Mouse (Mus musculus) myocyte (in vitro differentiated cells): ENCODE measurements around the gene Dlx2.

Experiments
- CEBPB ChIP-seq: IDR thresholded peaks from 2 replicates; pipeline ENCODE4 v1.6.1; 2011; ENCODE audit warnings: mild to moderate bottlenecking, moderate library complexity; ENCODE audit not compliant: poor library complexity, insufficient read depth, severe bottlenecking
- MAX ChIP-seq: IDR thresholded peaks from one replicate; pipeline ENCODE4 v1.6.1; 2011; ENCODE audit warnings: low read depth, mild to moderate bottlenecking, control low read depth
- MYOD1 ChIP-seq, 3 experiments: IDR thresholded peaks; one replicate each; pipeline ENCODE4 v1.6.1; 2011; ENCODE audit warnings: control low read depth in 2 of 3, low read depth in 2 of 3, mild to moderate bottlenecking in 2 of 3, moderate library complexity in 1 of 3; ENCODE audit not compliant: insufficient read length in 2 of 3, control insufficient read depth in 1 of 3
- MYOG ChIP-seq, 3 experiments: IDR thresholded peaks; one replicate each; pipeline ENCODE4 v1.6.1; 2011; ENCODE audit warnings: control low read depth in 2 of 3, low read depth in 2 of 3, mild to moderate bottlenecking in 2 of 3; ENCODE audit not compliant: insufficient read length in 2 of 3, control insufficient read depth in 1 of 3, insufficient read depth in 1 of 3
- POLR2A ChIP-seq: IDR thresholded peaks from one replicate; pipeline ENCODE4 v1.6.1; 2011; ENCODE audit warnings: low read depth, mild to moderate bottlenecking, control low read depth, moderate library complexity; ENCODE audit not compliant: insufficient read length
- POLR2AphosphoS2 ChIP-seq: IDR thresholded peaks from one replicate; pipeline ENCODE4 v1.6.1; 2011; ENCODE audit warnings: low read depth, control low read depth; ENCODE audit not compliant: insufficient read length
- TCF3 ChIP-seq: IDR thresholded peaks from one replicate; pipeline ENCODE4 v1.6.1; 2011; ENCODE audit warnings: low read depth, control low read depth; ENCODE audit not compliant: insufficient read length
- USF1 ChIP-seq: IDR thresholded peaks from one replicate; pipeline ENCODE4 v1.6.1; 2011; ENCODE audit warnings: low read depth, mild to moderate bottlenecking, control low read depth, moderate library complexity

- TF ChIP-seq CEBPB (no peak), POLR2A (no peak), MYOD1 (IDR thresholded peaks at IDR 0.05; ENCODE audit: control insufficient read depth in 1 of 3, insufficient read length in 2 of 3, low read depth in 2 of 3) (no peak), USF1 (no peak), TCF3 (no peak), MYOG (IDR thresholded peaks at IDR 0.05; ENCODE audit: control insufficient read depth in 1 of 3, insufficient read depth in 1 of 3, insufficient read length in 2 of 3, low read depth in 2 of 3) (no peak), MAX (no peak), POLR2AphosphoS2 (no peak)
Measured at GRCm38 (mm10) chr2:71526595-71527322, 19.8 kb downstream of the Dlx2 start.
